Mouse (Mus musculus): ENCODE measurements around the gene Tbccd1. TPM values are rescaled to one million over a fixed set of nuclear protein-coding genes. Genes with fewer than 3 reads are reported as not detected.
A peak's percentile ranks its signal among the peaks of the same experiment; 100 is the strongest.

Tbccd1 gene
- total RNA-seq, 4 experiments from 2014 or later = 19.2 to 26.1 (median 23.1) TPM

DNA sequence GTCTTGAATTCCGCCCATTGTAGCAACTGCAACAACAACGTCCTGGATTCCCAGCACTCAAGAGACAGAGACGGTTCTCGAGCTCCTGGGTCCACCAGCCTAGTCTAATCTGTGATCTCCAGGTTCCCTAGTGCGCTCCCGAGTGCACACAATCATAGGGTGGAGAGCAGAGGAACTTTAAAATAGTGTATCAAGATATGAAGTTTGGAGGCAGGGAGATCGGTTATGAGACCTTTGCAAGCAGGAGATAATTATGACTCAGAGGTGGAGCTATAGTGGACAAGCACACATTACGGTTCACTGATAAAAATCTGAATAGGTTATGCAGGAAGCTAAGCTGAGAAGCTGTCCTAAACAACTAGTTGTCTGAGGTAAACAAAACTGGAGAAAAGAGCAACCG, 696 bp downstream of the Tbccd1 start:
- DNase-seq = no peak

DNA sequence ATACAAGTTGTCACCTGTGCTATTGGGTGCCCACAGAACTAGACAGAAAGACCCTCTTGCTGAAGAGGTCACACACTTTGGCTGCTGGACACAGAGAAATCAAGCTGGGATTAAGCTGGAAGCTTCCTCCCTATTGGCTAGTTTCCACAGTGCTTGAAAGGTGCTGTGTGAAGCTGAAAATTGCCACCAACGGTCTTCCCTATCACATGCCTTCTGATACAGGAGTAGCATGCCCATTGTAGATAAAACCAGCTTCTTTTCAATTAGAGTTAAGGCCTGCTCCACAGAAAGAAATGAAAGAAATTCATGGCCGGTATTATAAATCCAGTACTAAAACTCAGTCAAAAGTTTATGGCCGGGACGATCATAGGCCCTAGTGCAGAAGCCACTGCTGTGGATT, 4.8 kb downstream of the Tbccd1 start:
- no peak for DNase-seq

DNA sequence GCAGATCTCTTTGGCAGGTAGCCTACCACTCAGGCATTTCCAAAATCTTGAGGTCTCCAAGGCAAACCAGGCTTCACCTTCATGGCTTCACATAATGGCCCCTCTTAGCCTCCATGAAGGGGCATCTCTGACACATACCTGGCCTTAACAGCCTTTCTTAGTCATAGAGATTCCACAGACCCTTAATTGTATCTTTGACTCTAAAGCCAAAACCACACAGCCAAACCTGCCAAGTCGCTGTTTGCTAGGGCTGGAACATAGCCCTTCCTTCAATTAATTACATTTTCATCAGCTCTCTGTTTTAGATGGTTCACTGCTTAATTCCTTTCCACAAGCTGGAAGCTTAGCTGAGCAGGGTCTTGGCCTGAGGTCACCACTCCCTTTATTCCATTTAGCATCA, 9.1 kb downstream of the Tbccd1 start:
- DNase-seq = no peak

DNA sequence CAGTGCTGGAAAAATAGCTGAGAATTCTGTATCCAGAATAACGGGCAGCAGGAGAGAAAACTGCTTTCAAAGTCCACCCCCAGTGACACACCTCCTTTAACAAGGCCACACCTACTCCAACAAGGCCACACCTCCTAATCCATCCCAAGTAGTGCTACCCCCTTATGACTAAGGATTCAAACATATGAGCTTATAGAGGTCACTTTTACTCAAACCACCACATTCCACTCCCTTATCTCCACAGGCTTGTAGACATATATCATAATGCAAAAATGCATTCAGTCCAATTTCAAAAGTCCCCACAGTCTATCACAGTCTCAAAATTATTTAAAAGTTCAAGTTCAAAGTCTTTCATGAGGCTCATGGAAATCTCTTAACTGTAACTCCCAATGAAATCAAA, 9.8 kb downstream of the Tbccd1 start:
- DNase-seq = no peak

DNA sequence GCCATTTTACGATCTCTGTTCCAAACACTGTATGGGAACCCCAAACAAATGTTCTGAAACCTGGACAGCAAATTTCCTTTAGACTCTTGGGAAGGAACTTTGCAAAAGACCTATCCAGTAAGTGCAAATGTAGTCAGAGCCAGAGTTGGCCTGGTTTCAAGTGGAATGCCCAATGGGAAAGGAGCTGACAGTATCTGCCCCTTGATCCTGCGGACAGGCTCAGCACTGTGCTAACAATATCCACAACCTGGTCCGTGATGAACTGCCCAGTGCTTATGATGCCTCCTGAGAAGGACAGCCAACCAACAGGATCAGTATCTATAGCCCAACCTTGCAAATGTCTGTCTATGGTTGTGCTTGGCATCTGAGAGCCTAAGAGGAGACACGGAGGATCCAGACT, 12.0 kb downstream of the Tbccd1 start:
- no peak for DNase-seq

DNA sequence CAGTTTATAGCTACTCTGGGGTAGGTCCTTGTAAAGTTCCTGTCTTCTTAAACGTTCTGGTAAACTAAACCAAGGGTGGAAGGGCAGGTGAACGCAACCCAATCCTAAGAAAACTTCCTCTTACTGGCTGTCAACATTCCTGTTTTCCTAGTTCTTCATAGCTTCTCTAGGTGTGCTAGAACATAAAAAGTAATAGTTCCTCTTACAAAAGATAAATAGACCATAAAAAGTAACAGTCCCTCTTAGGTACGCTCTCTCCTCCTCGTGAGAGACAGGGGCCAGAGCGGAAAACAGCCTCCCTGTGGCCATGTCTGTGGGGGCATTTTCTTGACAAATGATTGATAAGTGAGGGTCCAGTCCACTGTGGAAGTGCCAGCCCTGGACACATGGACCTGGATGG, 12.6 kb downstream of the Tbccd1 start:
- no peak for DNase-seq

DNA sequence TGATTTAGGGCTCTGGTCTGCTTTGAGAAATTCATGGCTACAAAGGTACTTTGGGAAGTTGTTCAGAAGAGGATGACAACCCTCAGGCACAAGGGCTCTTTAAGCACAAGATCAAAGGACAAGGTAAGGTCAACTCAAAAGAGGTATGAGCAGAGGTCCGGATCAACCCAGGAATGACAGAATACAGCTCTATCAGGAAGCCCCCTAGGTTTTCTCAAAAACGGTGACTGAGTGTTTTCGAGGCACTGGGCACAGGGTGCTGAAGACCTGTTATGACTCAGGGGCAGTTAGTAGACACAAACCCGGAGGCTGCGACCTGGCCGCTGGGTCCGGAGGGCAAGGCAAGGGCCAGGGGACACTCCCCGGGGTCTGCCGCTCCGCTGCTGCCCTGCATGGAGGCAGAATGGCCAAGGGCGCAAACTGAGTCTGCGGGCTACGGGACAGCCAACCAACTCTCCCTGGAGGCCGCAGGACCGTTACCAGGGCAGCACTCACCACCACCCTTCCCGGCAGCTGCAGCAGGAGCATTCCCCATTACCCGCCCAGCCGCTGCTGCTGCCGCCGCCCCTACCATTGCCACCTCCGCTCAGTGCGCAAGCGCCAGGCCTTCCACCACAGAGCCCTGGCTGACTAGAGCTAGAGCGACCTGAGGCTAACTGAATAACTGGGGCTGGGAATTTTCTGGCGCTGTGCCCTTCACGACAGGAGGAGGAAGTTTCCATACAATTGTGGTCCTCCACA, 13.2 kb downstream of the Tbccd1 start:
- DNase-seq = peak; percentile 72

DNA sequence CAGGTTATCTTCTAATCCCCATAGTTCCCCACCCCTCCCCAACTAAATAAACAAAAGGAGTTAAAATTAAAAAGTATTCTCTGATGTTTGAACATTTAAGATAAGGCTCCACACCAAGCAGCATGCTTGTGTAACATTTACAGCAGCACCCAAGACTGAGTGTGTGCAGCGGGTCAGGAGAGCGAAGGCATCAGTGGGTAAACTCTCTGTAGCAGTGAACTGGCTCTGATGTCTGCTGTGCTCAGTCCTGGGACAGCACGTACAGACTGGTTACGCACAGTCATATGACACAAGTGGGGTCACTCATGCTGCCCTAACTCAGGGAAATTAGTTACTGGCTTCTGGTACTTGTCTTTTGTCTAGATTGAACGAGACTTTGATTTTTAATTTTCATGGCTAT, 14.6 kb downstream of the Tbccd1 start:
- no peak for DNase-seq

DNA sequence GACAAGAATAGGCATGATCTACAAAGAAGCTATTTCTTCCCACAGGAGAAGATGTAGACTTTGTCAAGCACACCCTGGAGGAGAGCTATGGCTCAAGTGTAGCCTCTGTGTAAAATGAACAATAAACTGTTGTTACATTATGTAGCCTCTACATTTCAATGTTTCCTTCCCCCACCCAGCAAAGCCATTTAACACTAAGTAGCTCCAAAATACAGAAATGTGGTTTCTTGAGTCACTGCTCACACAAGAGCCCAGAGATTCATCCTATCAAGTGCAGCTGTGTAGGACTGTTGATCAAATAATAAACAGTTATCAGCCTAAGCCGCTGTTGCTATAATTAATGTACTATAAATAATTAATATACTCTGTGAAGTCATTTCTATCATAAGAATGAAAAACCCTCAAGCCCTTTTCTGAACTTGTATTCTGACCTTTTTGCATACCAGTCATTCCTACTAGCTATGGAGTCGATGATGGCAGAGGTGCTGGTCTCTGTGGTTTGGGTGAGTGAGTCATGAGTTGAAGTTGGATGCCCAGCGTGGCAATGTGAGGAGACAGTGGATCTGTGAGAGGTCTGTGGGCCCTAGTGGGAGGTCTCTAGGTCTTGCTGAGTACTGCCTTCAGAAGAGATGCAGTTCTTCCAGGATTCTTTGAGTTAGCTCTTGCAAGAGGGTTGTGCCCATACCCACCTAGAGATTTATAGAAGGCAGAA, 18.2 kb downstream of the Tbccd1 start:
- no peak for DNase-seq

DNA sequence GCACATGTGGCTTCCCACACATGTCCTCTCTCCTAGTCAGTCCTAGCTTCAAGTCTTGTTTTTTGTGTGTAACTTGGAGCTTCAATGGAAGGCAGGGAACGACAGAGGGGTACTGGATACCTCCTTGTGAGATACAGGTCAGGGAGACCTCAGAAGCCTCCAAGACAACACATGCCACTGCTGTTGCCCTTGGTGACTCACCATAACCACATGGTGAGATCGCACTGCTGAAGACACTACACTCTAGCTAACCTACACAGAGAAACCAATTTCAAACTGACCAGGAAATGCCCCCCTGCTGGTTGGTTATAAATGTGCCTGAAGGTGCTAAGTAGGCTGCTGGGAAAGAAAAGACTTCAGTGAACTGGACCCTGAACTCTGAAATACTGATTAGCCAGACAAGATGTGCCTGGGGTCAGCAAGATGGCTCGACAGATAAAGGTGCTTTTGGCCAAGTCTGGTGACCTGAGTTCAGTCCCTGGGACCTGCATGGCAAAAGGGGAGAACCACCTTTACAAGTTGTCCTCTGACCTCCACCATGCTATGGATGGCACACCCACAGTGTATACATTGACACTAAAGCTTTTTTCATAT, 24.4 kb downstream of the Tbccd1 start:
- no peak for DNase-seq

DNA sequence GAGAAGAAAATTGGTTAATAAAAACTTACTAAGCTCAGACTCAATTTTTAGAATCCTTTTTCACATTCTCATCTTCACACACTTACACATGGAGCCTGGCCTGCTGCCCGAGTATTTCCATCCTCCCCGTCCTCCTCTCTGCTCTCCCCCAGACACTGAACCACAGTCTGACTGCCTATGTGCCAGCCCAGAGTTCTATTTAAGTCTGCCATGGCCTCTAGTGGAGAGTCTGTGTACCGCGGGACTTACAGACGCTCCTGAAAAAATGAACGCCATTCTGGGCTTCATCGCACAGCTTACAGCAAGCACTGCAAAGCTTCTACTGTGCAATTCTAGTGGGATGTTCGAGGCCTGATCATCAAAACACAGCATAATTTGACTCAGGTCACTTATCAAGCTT, 36.7 kb downstream of the Tbccd1 start:
- DNase-seq = no peak

DNA sequence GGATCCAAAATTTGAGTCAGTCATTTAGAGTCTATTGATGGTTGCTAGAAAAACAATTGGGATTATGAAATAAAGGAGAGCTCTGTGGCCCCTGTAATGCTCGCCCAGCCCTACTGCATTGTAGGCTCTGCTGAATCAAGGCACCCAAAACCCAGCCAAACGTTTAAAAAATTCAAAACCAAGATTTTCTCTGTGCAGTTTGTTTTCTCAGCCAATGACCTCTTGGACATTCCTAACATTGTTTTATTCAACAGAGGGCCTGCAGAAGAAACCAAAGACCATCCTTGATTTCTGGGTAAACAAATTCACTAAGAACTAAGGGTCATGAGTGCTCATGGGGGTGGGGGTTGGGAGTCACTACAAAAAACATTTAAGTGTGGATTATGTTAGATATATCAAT, 46.0 kb downstream of the Tbccd1 start, which contains the start of gene Crygs:
Gene Crygs, minus strand, starts transcription at position 101 of the 400 bp plus-strand sequence.
- DNase-seq = no peak

DNA sequence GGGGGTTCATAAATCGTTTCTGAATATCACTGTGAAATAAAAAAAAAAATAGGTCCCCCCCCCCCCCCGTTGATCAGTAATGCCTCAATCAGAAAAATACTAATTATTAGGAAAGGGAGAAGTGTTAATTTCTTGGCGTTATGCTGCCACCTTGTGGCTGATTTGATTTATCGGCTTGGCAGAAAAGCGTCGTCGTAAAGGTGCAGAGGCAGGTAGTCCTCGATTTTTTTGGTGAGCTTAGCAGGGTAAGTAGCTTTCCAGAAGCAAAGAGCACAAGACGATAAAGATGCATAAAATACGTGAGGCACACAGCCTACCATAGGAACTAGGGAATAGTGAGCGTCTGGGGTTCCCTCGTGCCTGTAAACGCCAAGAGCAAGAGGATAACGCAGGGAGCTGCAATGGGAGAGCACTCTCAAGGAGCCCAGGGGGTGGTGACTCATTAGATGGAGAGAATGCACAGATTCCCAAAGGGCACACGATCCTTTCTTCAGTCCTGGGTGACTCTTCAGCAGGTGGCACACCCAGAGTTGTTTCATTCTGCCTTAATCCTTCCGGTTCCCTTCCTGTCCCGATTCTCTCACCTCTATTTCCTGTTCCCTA, 49.9 kb downstream of the Tbccd1 start:
- peak; percentile 9 for DNase-seq

DNA sequence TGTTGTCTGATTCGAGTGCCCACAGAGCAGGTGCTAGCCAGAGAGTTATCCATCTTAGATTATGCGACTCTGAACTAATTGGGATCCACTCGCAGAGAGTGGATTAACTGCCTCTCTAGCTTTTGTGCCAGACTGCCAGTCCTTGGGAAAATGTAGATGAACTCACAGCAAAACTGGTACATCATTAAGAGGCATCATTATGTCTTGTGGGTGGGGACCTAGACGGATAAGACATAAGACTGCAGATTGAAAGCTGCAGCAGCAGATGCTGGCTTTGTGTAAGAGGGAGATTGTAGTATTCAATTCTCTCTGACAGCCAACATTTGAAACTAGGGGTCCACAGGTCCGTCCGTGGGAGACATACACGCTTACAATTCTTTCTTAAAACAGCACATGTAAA, 54.7 kb downstream of the Tbccd1 start:
- DNase-seq = no peak

DNA sequence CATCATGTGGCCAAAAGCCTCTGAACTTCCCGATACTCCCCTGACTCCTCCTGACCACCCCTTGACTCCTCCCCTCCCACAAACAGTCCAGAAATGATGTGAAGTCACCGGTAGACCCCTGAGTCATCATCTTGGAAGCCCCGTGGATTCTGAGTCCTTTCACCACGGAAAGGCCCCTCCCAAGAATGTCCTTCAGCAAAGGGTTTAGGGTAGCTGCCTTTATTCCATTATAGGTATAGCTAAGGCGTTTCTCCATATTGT, 56.7 kb downstream of the Tbccd1 start:
- DNase-seq = no peak

DNA sequence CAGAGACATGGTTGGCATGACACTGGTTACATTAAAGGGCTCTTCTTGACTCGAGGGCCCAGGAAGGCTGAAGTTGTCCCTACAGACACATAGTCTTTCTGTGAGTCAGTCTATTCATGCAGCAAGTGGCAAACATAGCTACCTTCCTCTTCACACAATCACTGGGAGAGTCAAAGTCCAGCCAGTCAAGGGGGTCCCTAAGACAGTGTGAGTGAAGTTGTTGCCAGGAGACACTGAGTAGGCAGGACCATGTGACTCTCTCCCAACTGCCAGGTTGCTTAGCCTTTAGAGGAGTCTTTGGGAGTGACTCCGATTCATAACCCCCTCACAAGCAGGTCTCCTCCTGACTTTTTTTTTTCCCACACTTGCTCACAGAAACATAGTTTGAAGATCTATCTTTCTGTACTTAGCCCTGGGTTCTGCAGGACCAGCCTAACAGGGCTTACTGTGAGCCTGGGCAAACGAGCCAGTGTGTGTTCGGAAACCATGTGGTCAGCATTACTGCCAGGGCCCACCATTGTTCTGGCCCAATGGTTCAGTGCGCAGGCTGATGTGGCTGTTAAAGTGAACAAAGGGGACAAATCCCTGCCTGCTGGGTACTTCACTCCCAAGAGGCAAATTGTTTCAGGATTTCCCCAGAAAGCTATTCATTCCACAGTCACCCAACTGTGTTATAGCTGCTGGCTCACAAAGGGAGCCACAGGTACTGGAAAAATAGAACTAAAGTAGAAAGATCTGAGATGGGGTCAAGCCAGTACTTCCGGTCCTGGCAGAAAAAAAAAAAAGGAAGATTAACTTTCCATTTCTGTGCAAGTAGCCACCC, 57.2 kb downstream of the Tbccd1 start:
- DNase-seq = no peak

DNA sequence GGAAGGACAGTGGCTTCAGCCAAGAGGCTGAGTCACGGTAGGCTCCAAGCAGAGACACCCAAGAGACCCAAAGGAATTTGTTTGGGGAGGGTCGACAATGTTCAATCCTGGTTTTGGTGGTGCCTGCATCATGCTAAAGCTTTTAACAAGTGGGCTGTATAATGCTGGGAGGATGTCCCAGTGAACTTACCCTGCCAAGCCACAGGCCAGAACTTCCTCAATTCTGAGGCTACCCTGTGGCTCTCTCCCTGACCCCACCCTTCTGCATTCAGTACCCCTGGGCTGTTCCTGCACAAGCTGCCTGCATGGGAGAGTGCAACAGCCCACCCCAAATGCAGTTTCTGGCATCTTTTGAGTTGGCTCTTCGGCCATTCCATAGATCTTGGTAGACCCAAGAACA, 58.9 kb downstream of the Tbccd1 start:
- no peak for DNase-seq

DNA sequence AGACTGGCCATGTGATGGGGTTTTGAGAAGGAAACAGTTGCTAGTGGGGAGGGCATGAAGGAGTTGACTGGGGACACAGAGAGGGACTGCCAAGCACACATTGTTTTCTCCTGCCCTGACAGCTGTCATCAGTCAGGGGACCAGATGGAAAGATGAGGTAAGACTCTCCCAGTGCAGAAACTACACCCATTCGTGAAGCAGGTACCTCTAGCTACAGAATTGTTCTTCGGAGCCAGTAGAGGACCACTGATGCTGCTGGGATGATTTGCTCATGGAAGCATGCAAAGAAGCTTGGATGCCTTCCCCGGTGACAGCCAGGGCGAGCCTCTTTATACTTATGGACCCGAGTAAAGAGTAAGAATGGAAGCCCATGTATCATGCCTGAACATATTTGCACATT, 59.9 kb downstream of the Tbccd1 start:
- DNase-seq = no peak

DNA sequence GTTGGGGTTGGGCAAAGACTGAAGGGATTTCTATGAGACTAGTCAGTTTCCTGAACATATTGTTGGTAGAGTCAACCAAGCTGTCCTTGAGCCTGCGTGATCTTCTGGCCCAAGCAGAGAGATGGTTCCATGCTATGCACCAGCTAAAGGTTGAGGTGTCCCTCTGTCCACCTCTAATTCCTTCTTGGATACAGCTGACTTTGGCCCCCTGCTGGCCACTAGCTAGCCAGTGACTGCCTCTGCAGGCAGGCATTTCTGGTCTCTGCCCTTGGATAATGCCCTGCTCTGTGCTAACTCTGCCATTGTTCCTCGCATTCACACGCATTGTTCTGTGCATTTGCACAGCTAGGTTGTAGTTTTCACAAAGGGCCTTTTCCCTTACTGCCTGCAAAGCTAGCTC, 62.0 kb downstream of the Tbccd1 start:
- peak; percentile 9 for DNase-seq

DNA sequence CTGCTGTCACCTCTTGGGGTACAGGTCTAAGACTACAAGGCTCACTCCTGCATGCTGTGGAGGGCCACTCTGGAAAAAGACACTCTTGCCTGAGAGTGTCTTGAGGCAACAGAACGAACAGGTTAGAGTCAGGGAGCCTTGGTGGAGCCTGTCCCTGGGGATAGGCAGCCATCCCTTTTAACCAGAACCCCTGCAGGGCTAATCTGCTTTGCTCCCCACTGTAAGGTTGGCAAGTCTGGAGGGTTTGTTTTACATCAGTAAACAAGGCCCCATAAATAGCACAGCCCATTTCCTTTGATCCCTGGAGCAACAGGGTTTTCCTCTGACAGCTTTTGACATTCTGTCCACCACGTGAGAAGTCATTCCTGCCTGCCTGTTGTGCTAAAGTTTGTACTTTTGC, 66.2 kb downstream of the Tbccd1 start:
- DNase-seq = no peak

DNA sequence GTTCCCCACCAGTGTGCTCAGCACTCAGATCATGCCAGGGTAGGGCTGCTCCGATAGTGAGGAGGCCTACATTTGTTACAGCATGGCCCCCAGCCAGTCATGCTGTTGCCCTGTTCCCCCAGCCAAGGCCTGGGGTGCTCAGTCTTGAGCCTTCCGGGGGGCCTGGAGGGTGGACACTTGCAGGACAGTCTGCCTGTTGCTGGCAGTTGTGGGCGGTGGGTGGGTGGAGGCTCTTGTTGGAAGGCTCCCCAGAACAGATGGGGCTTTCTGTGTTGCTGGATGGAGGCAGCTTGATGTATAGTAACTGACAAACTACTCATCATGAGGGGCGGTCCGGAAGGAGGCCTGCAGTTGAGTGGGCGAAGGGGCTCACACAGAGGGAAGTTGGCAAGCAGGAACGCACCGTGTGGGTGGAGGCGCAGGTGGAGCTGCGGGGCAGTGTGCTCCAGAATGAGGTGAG, 67.5 kb downstream of the Tbccd1 start:
- DNase-seq = no peak

DNA sequence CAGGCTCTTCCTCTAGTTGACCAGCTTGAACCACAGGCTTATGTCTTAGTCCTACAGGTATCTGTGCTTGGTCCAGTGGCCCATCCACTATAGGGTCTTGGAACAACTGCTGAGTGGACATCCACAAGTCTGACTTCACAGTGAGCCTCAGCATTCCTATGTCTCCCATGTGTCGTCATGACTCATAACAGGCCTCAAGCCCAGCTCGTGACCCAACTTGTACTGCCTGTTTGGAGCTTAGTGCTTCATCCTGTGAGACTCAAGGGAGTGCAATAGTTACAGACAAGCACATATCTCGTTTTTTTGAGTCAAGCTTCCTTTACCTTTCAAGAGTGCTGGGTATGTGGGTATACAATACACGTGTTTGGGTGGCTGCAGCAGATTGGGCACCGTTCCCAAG, 74.8 kb downstream of the Tbccd1 start:
- DNase-seq = no peak
